Mouse (Mus musculus) frontal cortex, adult 2 months (tissue): Measurements from ENCODE around the gene 1700030J22Rik. TPM values are rescaled to one million over a fixed set of nuclear protein-coding genes. Genes with fewer than 3 reads are reported as not detected.

ENCODE experiments used
- polyA plus RNA-seq: library from polyadenylated mRNA; depleted of rRNA; stranded (reverse); fragments of >200 nt; gene quantifications from 2 replicates; pipeline ENCODE4 v1.2.3, GENCODE M21; 2012; rRNA removed

The 1700030J22Rik gene
- polyA plus RNA-seq, 1 experiment: 6.0 TPM

Other genes starting within 250 kb of the 1700030J22Rik start
- 3.6 and 3.7 TPM in 2 replicates for gene Cdyl2, start 246.0 kb downstream of the 1700030J22Rik start, polyA plus RNA-seq
- gene Cmc2, start 57.5 kb downstream of the 1700030J22Rik start, polyA plus RNA-seq: 18.6 and 19.8 TPM in 2 replicates
- gene Cenpn, start 57.2 kb downstream of the 1700030J22Rik start, polyA plus RNA-seq: 1.7 and 2.1 TPM in 2 replicates
- 31.6 and 33.1 TPM in 2 replicates for gene Atmin, start 35.6 kb downstream of the 1700030J22Rik start, polyA plus RNA-seq
- 96.3 and 97.9 TPM in 2 replicates for gene Gcsh, start 14.6 kb upstream of the 1700030J22Rik start, polyA plus RNA-seq
- 0.10 and 0.11 TPM in 2 replicates for gene Pkd1l2, start 103.5 kb upstream of the 1700030J22Rik start, polyA plus RNA-seq
- gene Bco1, start 116.9 kb upstream of the 1700030J22Rik start, polyA plus RNA-seq: 0.04 and 0.08 TPM in 2 replicates
- gene Gan, start 179.2 kb upstream of the 1700030J22Rik start, polyA plus RNA-seq: 8.1 and 8.6 TPM in 2 replicates